Mouse (Mus musculus) stomach, embryonic 14.5 days (tissue): ENCODE data around the gene Pla2g15. TPM values are rescaled to one million over a fixed set of nuclear protein-coding genes. Genes with fewer than 3 reads are reported as not detected.

Experiments used
- ATAC-seq: fragments of 200-750 bp; cut with Nextera tagmentation; 2 replicates; pipeline ENCODE4 v1.8.0; 2017; ENCODE audit warnings: low read depth, moderate TSS enrichment; ENCODE audit not compliant: insufficient number of reproducible peaks, insufficient read depth, low FRiP score
- H3K27ac ChIP-seq: fragments of 300-500 bp; sonication (generic); 2 replicates; pipeline ENCODE4 v1.5.1; 2014; ENCODE audit warnings: mild to moderate bottlenecking, low read length, moderate library complexity, mixed read lengths
- H3K27me3 ChIP-seq: fragments of 300-500 bp; sonication (generic); 2 replicates; pipeline ENCODE4 v1.6.1; 2014; ENCODE audit warnings: low read length, control low read depth, mixed read lengths; ENCODE audit not compliant: control insufficient read depth, insufficient read depth
- H3K36me3 ChIP-seq: fragments of 300-500 bp; sonication (generic); 2 replicates; pipeline ENCODE4 v1.6.1; 2014; ENCODE audit warnings: mild to moderate bottlenecking, control low read depth, low read length, moderate library complexity, mixed read lengths; ENCODE audit not compliant: control insufficient read depth, insufficient read depth
- H3K4me1 ChIP-seq: fragments of 300-500 bp; sonication (generic); 2 replicates; pipeline ENCODE4 v1.6.1; 2014; ENCODE audit warnings: low read length, control low read depth, mixed read lengths; ENCODE audit not compliant: control insufficient read depth, insufficient read depth
- H3K4me2 ChIP-seq: fragments of 300-500 bp; sonication (generic); replicated peaks from 2 replicates; pipeline ENCODE4 v1.6.1; 2014; ENCODE audit warnings: low read depth, low read length, control low read depth
- H3K4me3 ChIP-seq: fragments of 300-500 bp; sonication (generic); 2 replicates; pipeline ENCODE4 v1.5.1; 2014; ENCODE audit warnings: low read depth, low read length, control low read depth
- H3K9ac ChIP-seq: fragments of 300-500 bp; sonication (generic); replicated peaks from 2 replicates; pipeline ENCODE4 v1.6.1; 2014; ENCODE audit warnings: low read depth, mild to moderate bottlenecking, control low read depth, low read length, moderate library complexity, mixed read lengths
- H3K9me3 ChIP-seq: fragments of 300-500 bp; sonication (generic); 2 replicates; pipeline ENCODE4 v1.6.1; 2016; ENCODE audit warnings: low read depth, low read length, control low read depth; ENCODE audit not compliant: control insufficient read depth
- WGBS: fragments of 180-500 bp; shearing (Covaris S2); extraction: QIAGEN DNeasy Blood & Tissue Kit; methylation state at CpG from one replicate; pipeline ENCODE4 v1.1.7; 2014; 5-methylcytosine and 5-hydroxymethylcytosine counted together
- polyA plus RNA-seq: library from polyadenylated mRNA; unstranded; fragments of >200 nt; fragmentation: Nextera tagmentation; extraction: Ambion mirVana; gene quantifications from 2 replicates; pipeline ENCODE4 v1.2.1, GENCODE M21; 2014

The Pla2g15 gene
- polyA plus RNA-seq, 1 experiment from 2014 or later, result 4.0 TPM

DNA sequence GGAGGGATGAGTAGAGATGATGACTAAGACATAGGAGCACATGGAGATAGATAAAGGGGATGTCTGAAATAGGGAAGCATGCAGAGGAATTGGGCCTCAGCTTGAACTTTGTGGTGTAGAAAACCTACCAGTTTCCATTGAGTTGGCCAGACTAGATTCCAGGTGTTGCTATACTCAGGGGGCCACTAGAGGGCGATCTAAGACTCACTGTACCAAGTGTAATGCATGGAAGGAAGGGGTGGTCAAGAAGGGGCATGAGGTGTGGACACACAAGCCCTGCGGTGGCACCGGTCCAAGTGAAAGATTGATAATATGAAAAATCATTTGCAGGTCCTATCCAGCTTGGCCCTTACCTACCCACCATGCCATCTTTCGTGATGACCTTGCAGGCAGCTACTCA lies 15.3 kb downstream of the Pla2g15 start:
- ATAC-seq, result no peak

DNA sequence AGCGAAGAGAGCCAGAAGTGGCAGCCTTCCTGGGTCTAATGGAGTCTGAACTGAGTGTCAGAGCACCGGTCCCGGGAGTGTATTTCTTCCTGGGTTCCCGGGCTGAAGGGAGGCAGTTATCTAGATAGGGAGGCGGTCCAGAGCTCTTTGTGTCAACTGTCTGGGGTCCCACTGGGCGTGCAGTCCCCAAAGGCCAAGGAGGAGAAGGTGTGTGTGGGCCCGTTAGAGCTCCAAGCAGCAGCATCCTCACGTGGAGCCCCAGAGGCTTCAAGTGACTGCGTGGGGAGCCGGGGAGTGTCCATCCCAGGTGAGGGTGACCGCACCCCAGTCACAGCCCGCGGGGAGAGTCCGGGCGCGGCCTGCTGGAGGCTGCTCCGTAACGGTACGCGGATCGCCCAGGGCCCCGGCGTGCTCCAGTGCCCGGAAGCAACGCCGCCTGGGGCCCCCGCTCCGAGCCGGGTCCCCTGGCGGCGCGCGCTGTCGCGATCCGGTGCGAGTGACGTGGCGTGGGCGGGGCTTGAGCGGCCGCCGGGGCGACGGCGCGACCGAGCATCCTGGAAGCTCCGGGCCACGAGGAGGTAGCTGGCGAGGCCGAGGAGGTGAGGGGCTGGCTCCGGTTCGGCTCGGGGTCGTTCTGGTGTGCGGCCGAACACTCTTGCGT lies 18.3 kb downstream of the Pla2g15 start, which contains the start of gene Slc7a6:
Gene Slc7a6, plus strand, starts transcription at position 502 of the 661 bp plus-strand sequence.
- Histone ChIP-seq H3K4me1 (peaks cover 3% of the 10 kb centered on the region; the same call in 1 of the 2 replicates), H3K9me3 (no peaks in the 10 kb centered on the region), H3K36me3 (peaks cover 6% of the 10 kb centered on the region; the same call in 1 of the 2 replicates), H3K4me2 (peak within 1 kb of the TSS; percentile 82), H3K27me3 (no peaks in the 10 kb centered on the region), H3K27ac (peak within 1 kb of the TSS; percentile 66), H3K9ac (peak within 1 kb of the TSS; percentile 72), H3K4me3 (peak within 1 kb of the TSS; percentile 77)
- peak; percentile 84 for ATAC-seq
- under 1% methylated on average over 59 of the region's 59 CpGs for WGBS

More for the DNA sequence above, 15.3 kb downstream of the Pla2g15 start:
- Histone ChIP-seq H3K9ac (no peak overlapping the region), H3K4me1 (peaks cover 3% of the 10 kb centered on the region; the same call in 1 of the 2 replicates), H3K4me2 (no peak overlapping the region), H3K36me3 (peaks cover 21% of the 10 kb centered on the region), H3K9me3 (no peaks in the 10 kb centered on the region), H3K4me3 (no peak overlapping the region), H3K27me3 (no peaks in the 10 kb centered on the region), H3K27ac (no peak overlapping the region)
- WGBS, result 42% methylated on average over 4 of the region's 4 CpGs

DNA sequence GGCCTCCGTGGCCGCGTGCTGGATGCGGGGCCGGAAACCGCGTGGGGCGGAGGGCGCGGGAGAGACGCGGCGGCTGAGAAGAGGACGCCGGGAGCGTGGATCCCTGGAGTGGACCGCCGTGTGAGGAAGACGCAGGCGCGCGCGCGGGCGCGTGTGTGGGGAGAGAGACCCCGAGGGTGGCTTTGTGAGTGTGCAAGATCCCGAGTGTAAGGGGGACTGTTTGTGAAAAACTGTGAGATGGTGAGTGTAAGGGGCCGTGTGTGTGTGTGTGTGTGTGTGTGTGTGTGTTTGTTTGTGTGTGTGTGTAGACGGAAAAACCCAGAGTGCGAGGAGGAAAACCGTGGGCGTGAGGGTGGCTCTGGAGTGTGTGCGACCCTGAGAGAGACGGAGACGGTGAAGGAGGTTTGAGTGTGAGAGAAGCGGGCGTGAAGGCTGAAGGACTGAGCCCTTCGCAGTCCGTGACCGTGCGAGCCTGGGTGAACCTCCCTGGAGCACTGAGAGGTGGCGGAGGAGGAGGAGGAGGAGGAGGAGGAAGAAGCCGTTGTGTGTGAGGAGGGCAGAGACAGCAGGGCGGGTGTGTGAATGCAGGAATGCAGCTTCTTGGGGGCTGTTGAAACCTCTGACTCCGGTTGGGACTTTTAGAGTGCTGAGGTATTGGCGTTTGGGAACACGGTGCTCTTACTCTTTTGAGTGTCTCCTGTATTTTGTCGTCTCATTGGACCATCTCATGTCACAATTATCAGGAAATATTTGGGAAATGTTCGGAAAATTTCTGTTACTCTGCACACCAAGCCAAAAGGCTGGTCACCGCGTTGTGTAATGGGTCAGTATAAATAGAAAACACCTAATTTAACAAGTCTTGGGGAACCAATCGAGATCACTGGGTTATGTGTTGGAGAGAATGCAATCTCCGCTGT lies 19.1 kb downstream of the Pla2g15 start:
- peak; percentile 63 for ATAC-seq
- Histone ChIP-seq H3K4me1 (peaks cover 3% of the 10 kb centered on the region; the same call in 1 of the 2 replicates), H3K9ac (peak overlapping the region; percentile 72), H3K27ac (peak overlapping the region; percentile 66), H3K27me3 (no peaks in the 10 kb centered on the region), H3K36me3 (peaks cover 2% of the 10 kb centered on the region; the same call in 1 of the 2 replicates), H3K9me3 (no peaks in the 10 kb centered on the region), H3K4me2 (peak overlapping the region; percentile 82), H3K4me3 (peak overlapping the region; percentile 77)
- under 1% methylated on average over 54 of the region's 54 CpGs for WGBS

DNA sequence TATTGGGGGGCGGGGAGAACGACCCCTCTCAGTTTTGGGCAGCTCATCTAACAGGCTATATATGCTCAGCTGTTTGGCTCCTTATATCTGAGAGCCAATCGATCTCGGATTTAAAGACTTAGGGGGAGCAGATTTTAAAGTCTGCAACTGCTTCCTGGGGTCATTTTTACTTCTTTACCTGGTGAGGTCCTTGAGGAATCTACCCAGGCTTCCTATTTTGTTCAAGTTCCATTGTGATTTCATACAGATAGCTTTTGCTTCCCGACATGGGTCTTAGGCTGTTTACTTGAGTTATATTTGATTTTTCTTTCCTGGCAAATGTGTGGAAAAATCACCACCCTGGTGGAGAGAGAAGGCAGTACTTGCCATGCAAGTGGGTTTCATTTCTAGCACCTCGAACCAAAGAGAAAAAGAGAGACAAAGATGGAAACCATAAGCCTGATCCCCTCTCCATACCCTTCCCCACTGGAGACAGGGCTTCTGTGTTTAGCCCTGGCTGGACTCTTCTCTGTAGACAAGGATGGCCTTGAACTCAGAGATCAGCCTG lies 19.8 kb downstream of the Pla2g15 start:
- Histone ChIP-seq H3K4me2 (peak overlapping the region; percentile 82), H3K27ac (no peak overlapping the region), H3K9ac (0 out of 2 replicates have a peak overlapping the region, but pooled peaks have one; percentile 72), H3K9me3 (no peaks in the 10 kb centered on the region), H3K27me3 (no peaks in the 10 kb centered on the region), H3K36me3 (no peaks in the 10 kb centered on the region), H3K4me3 (peak overlapping the region; percentile 77), H3K4me1 (peaks cover 3% of the 10 kb centered on the region; the same call in 1 of the 2 replicates)
- no peak for ATAC-seq
- WGBS, result 32% methylated on average over 6 of the region's 6 CpGs

DNA sequence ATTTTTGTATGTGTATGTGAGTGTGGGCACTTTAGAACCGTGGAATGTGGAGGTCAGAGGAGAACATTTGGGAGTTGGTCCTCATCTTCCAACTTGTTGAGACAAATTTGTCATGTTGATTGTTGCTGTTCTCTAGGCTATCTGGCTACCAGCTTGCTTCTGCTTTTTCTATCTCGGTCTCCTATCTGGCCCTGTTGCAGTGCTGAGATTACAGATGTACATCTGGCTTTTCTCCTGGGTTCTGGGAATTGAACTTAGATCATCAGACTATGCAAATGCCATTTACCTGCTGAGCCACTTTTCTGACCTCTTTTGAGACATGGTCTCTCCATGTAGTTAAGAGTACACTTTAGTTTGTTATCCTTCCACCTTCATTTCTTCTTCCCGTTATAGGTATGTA lies 23.4 kb downstream of the Pla2g15 start:
- Histone ChIP-seq H3K4me1 (peaks cover 15% of the 10 kb centered on the region; the same call in 1 of the 2 replicates), H3K27ac (no peak overlapping the region), H3K4me3 (no peak overlapping the region), H3K4me2 (no peak overlapping the region), H3K27me3 (no peaks in the 10 kb centered on the region), H3K9ac (no peak overlapping the region), H3K9me3 (no peaks in the 10 kb centered on the region), H3K36me3 (no peaks in the 10 kb centered on the region)
- ATAC-seq, result no peak
- 87% methylated on average over 3 of the region's 3 CpGs for WGBS

DNA sequence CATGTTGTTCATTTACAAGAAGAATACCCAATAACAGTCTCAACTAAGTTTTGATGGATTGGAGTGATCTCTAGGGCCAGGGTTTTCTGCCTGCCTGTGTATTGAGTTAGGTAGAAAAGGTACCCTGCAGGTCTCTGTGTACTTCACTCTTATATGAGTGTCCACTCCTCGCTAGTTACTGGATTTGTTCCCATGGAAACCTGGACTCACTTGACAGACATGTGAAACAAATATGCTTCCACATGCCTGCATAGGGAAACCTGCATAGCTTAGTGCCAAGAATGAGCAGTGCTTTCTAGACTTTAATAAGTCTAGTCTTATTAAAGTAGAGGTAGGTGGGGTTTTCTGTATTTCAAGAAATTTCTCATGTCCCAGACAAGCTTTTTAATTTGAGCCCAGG lies 26.7 kb downstream of the Pla2g15 start:
- no peak overlapping the region for H3K27ac ChIP-seq
- H3K9ac ChIP-seq, result no peak overlapping the region
- peaks cover 3% of the 10 kb centered on the region; the same call in 1 of the 2 replicates for H3K36me3 ChIP-seq
- H3K27me3 ChIP-seq, result no peaks in the 10 kb centered on the region
- H3K9me3 ChIP-seq, result no peaks in the 10 kb centered on the region
- no peak overlapping the region for H3K4me3 ChIP-seq
- 15% methylated on average over 1 of the region's 1 CpGs for WGBS
- no peak overlapping the region for H3K4me2 ChIP-seq
- peaks cover 13% of the 10 kb centered on the region; the same call in 1 of the 2 replicates for H3K4me1 ChIP-seq
- no peak for ATAC-seq

DNA sequence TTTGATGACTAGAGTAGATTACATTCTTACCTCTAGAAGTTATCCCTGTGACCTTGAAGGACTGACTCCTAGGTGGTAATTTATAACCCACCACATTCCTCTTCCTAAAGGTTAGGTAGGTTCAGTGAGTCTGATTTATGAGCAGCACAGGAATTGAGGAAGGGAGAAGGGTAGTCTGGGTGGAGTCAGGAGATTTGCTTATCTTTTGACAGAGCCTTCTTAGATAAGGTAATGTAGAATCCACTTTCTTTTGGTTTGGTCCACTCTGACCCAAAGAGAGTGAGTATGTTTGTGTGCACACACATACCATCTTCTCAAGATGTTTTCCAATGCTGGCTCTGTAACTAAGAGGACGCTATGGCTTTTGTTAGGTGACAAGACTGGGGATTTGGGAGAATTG lies 27.4 kb downstream of the Pla2g15 start:
- ATAC-seq, result no peak
- 64% methylated on average over 1 of the region's 1 CpGs for WGBS
- no peaks in the 10 kb centered on the region for H3K27me3 ChIP-seq
- no peak overlapping the region for H3K4me3 ChIP-seq
- H3K9me3 ChIP-seq, result no peaks in the 10 kb centered on the region
- H3K36me3 ChIP-seq, result peaks cover 3% of the 10 kb centered on the region; the same call in 1 of the 2 replicates
- no peak overlapping the region for H3K4me2 ChIP-seq
- H3K9ac ChIP-seq, result no peak overlapping the region
- no peak overlapping the region for H3K27ac ChIP-seq
- peaks cover 13% of the 10 kb centered on the region; the same call in 1 of the 2 replicates for H3K4me1 ChIP-seq

DNA sequence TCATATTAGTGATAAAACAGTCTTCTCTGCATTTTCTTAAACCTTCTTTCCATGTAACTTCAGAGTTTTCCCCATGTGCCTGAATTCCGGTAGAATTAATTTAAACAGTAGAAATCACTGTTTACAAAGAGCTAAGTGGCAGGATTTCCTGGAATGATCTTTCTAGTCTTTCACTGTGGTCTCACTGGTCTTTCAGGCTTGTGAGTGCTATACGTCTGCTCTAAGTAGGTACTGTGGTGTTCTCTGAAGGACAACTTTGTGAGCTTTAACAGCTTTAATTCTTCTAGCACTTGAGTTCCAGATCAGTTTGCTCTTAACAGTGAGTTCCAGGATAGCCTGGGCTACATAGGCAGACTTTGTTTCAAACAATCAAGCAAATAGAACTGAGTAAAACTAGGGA lies 28.2 kb downstream of the Pla2g15 start:
- Histone ChIP-seq H3K9me3 (no peaks in the 10 kb centered on the region), H3K27me3 (no peaks in the 10 kb centered on the region), H3K4me3 (no peak overlapping the region), H3K27ac (no peak overlapping the region), H3K4me1 (peaks cover 13% of the 10 kb centered on the region; the same call in 1 of the 2 replicates), H3K4me2 (no peak overlapping the region), H3K9ac (no peak overlapping the region), H3K36me3 (peaks cover 3% of the 10 kb centered on the region; the same call in 1 of the 2 replicates)
- WGBS, result 25% methylated on average over 2 of the region's 2 CpGs
- ATAC-seq, result no peak
